Mouse (Mus musculus) limb, embryonic 10.5 days (tissue): ENCODE data around the gene Glrx3. TPM values are rescaled to one million over a fixed set of nuclear protein-coding genes. Genes with fewer than 3 reads are reported as not detected.
"Not testable (repeated sequence)": the region's sequence is repeated elsewhere in the genome, so short reads cannot be mapped to it uniquely, and the experiment has no call there.

Experiments
- DNase-seq: peaks from one replicate; pipeline ENCODE4 v3.0.0-alpha.2; 2017; ENCODE audit warnings: low spot score
- H3K27ac ChIP-seq: fragments of 300-500 bp; sonication (generic); 2 replicates; pipeline ENCODE4 v1.5.1; 2016; ENCODE audit warnings: mild to moderate bottlenecking
- H3K27me3 ChIP-seq: fragments of 300-500 bp; sonication (generic); 2 replicates; pipeline ENCODE4 v1.6.1; 2016; ENCODE audit warnings: low read depth, mild to moderate bottlenecking; ENCODE audit not compliant: poor library complexity, severe bottlenecking
- H3K36me3 ChIP-seq: fragments of 300-500 bp; sonication (generic); 2 replicates; pipeline ENCODE4 v1.6.1; 2016; ENCODE audit warnings: mild to moderate bottlenecking, moderate library complexity
- H3K4me1 ChIP-seq: fragments of 300-500 bp; sonication (generic); 2 replicates; pipeline ENCODE4 v1.6.1; 2016
- H3K4me3 ChIP-seq: fragments of 300-500 bp; sonication (generic); 2 replicates; pipeline ENCODE4 v1.5.1; 2016; ENCODE audit warnings: mild to moderate bottlenecking, moderate library complexity
- H3K9me3 ChIP-seq: fragments of 300-500 bp; sonication (generic); replicated peaks from 2 replicates; pipeline ENCODE4 v1.6.1; 2016; ENCODE audit warnings: mild to moderate bottlenecking
- WGBS: fragments of 180-500 bp; shearing (Covaris S2); methylation state at CpG from one replicate; pipeline ENCODE4 v1.1.7; 2016; 5-methylcytosine and 5-hydroxymethylcytosine counted together
- polyA plus RNA-seq: library from polyadenylated mRNA; unstranded; fragments of >200 nt; fragmentation: Nextera tagmentation; extraction: Ambion mirVana; gene quantifications from 2 replicates; pipeline ENCODE4 v1.2.1, GENCODE M21; 2016

The Glrx3 gene
- polyA plus RNA-seq, 1 experiment from 2014 or later: 286 TPM

GRCm38 (mm10) chr7:137431769-137432603 lies 5.4 kb upstream of the Glrx3 start:
- no peak overlapping the region for H3K4me3 ChIP-seq
- H3K36me3 ChIP-seq: no peaks in the 10 kb centered on the region
- no peak overlapping the region for H3K27ac ChIP-seq
- WGBS: 55% methylated on average over 13 of the region's 13 CpGs
- no peaks in the 10 kb centered on the region for H3K27me3 ChIP-seq
- no peaks in the 10 kb centered on the region for H3K9me3 ChIP-seq
- DNase-seq: no peak
- peaks cover 24% of the 10 kb centered on the region for H3K4me1 ChIP-seq

- Histone ChIP-seq H3K9me3 (no peaks in the 10 kb centered on the region), H3K36me3 (peaks cover 7% of the 10 kb centered on the region), H3K27ac (peak overlapping the region; percentile 95; the same call in 1 of the 2 replicates), H3K27me3 (no peaks in the 10 kb centered on the region), H3K4me1 (peaks cover 28% of the 10 kb centered on the region), H3K4me3 (peak overlapping the region; percentile 97; the same call in 1 of the 2 replicates)
- DNase-seq: no peak
- WGBS: 81% methylated on average over 6 of the region's 6 CpGs
Observed at GRCm38 (mm10) chr7:137436901-137437300, 513 bp upstream of the Glrx3 start.

- Histone ChIP-seq H3K9me3 (no peaks in the 10 kb centered on the region), H3K4me3 (peak overlapping the region; percentile 97), H3K36me3 (peaks cover 18% of the 10 kb centered on the region), H3K27me3 (no peaks in the 10 kb centered on the region), H3K27ac (peak overlapping the region; percentile 95), H3K4me1 (peaks cover 17% of the 10 kb centered on the region)
- 9% methylated on average over 7 of the region's 7 CpGs for WGBS
- DNase-seq: no peak
Observed at GRCm38 (mm10) chr7:137438179-137438550, 751 bp downstream of the Glrx3 start.

GRCm38 (mm10) chr7:137438962-137439361 lies 1.5 kb downstream of the Glrx3 start:
- not testable (repeated sequence) for H3K27ac ChIP-seq, DNase-seq, H3K27me3 ChIP-seq, H3K9me3 ChIP-seq
- Histone ChIP-seq H3K36me3 (peaks cover 22% of the 10 kb centered on the region), H3K4me3 (peak overlapping the region; percentile 97), H3K4me1 (peaks cover 17% of the 10 kb centered on the region)
- 87% methylated on average over 7 of the region's 7 CpGs for WGBS

- Histone ChIP-seq H3K36me3 (peaks cover 60% of the 10 kb centered on the region), H3K27ac (no peak overlapping the region), H3K27me3 (no peaks in the 10 kb centered on the region), H3K9me3 (no peaks in the 10 kb centered on the region), H3K4me1 (peaks cover 8% of the 10 kb centered on the region), H3K4me3 (no peak overlapping the region)
- WGBS: 98% methylated on average over 4 of the region's 4 CpGs
- DNase-seq: no peak
Observed at GRCm38 (mm10) chr7:137442951-137443350, 5.5 kb downstream of the Glrx3 start.

GRCm38 (mm10) chr7:137445321-137445720 lies 7.9 kb downstream of the Glrx3 start:
- no peaks in the 10 kb centered on the region for H3K27me3 ChIP-seq
- 0 out of 2 replicates have a peak, but pooled peaks cover 2% of the 10 kb centered on the region for H3K4me1 ChIP-seq
- no peak overlapping the region for H3K4me3 ChIP-seq
- no peak overlapping the region for H3K27ac ChIP-seq
- DNase-seq: no peak
- no peaks in the 10 kb centered on the region for H3K9me3 ChIP-seq
- WGBS: 96% methylated on average over 12 of the region's 12 CpGs
- peaks cover 84% of the 10 kb centered on the region for H3K36me3 ChIP-seq

- Histone ChIP-seq H3K27ac (no peak overlapping the region), H3K9me3 (no peaks in the 10 kb centered on the region), H3K27me3 (no peaks in the 10 kb centered on the region), H3K36me3 (peaks cover 89% of the 10 kb centered on the region), H3K4me3 (no peak overlapping the region), H3K4me1 (peaks cover 9% of the 10 kb centered on the region; the same call in 1 of the 2 replicates)
- whole genome bisulfite sequencing: 62% methylated on average over 5 of the region's 5 CpGs
- DNase-seq: no peak
Observed at GRCm38 (mm10) chr7:137461396-137461795, 24.0 kb downstream of the Glrx3 start.

GRCm38 (mm10) chr7:137468174-137468573 lies 30.8 kb downstream of the Glrx3 start:
- H3K27me3 ChIP-seq: no peaks in the 10 kb centered on the region
- DNase-seq: no peak
- no peaks in the 10 kb centered on the region for H3K9me3 ChIP-seq
- H3K36me3 ChIP-seq: peaks cover 72% of the 10 kb centered on the region
- H3K4me1 ChIP-seq: no peaks in the 10 kb centered on the region
- WGBS: 83% methylated on average over 4 of the region's 4 CpGs
- no peak overlapping the region for H3K27ac ChIP-seq
- H3K4me3 ChIP-seq: no peak overlapping the region

GRCm38 (mm10) chr7:137471431-137472120 lies 34.2 kb downstream of the Glrx3 start:
- no peak for DNase-seq
- no peak overlapping the region for H3K27ac ChIP-seq
- H3K27me3 ChIP-seq: no peaks in the 10 kb centered on the region
- peaks cover 38% of the 10 kb centered on the region for H3K36me3 ChIP-seq
- no peaks in the 10 kb centered on the region for H3K9me3 ChIP-seq
- 62% methylated on average over 7 of the region's 7 CpGs for WGBS
- no peaks in the 10 kb centered on the region; the same call in 1 of the 2 replicates for H3K4me1 ChIP-seq
- no peak overlapping the region for H3K4me3 ChIP-seq

- no peaks in the 10 kb centered on the region; the same call in 1 of the 2 replicates for H3K4me1 ChIP-seq
- 89% methylated on average over 6 of the region's 6 CpGs for WGBS
- no peak overlapping the region for H3K27ac ChIP-seq
- H3K27me3 ChIP-seq: 0 out of 2 replicates have a peak, but pooled peaks cover 4% of the 10 kb centered on the region
- no peaks in the 10 kb centered on the region for H3K9me3 ChIP-seq
- peaks cover 33% of the 10 kb centered on the region for H3K36me3 ChIP-seq
- no peak overlapping the region for H3K4me3 ChIP-seq
- DNase-seq: no peak
Observed at GRCm38 (mm10) chr7:137472149-137472548, 34.7 kb downstream of the Glrx3 start.

- no peaks in the 10 kb centered on the region for H3K9me3 ChIP-seq
- DNase-seq: peak; percentile 100
- WGBS: 14% methylated on average over 30 of the region's 30 CpGs
- H3K27ac ChIP-seq: peak overlapping the region; percentile 26; the same call in 1 of the 2 replicates
- peak overlapping the region; percentile 38 for H3K4me3 ChIP-seq
- peaks cover 18% of the 10 kb centered on the region for H3K27me3 ChIP-seq
- peaks cover 8% of the 10 kb centered on the region; the same call in 1 of the 2 replicates for H3K4me1 ChIP-seq
- H3K36me3 ChIP-seq: no peaks in the 10 kb centered on the region
Observed at GRCm38 (mm10) chr7:137477950-137478620, 40.7 kb downstream of the Glrx3 start.

GRCm38 (mm10) chr7:137478621-137478982 lies 41.2 kb downstream of the Glrx3 start:
- H3K9me3 ChIP-seq: no peaks in the 10 kb centered on the region
- WGBS: 26% methylated on average over 5 of the region's 5 CpGs
- H3K36me3 ChIP-seq: no peaks in the 10 kb centered on the region
- H3K27me3 ChIP-seq: peaks cover 18% of the 10 kb centered on the region
- no peak for DNase-seq
- H3K27ac ChIP-seq: peak overlapping the region; percentile 26; the same call in 1 of the 2 replicates
- H3K4me3 ChIP-seq: peak overlapping the region; percentile 38
- peaks cover 8% of the 10 kb centered on the region; the same call in 1 of the 2 replicates for H3K4me1 ChIP-seq
